Mouse (Mus musculus) kidney, adult 2 months (tissue): ENCODE results near the gene Large2. TPM values are rescaled to one million over a fixed set of nuclear protein-coding genes. Genes with fewer than 3 reads are reported as not detected.

Experiments
- DNase-seq: peaks from one replicate; pipeline ENCODE4 v3.0.0; 2021
- H3K27ac ChIP-seq: fragments of 200-500 bp; 2 replicates; pipeline ENCODE4 v1.5.1; 2012; ENCODE audit warnings: low read depth, low read length, control low read depth, inconsistent platforms; ENCODE audit not compliant: insufficient read depth
- H3K27me3 ChIP-seq: fragments of 200-500 bp; replicated peaks from 2 replicates; pipeline ENCODE4 v1.6.1; 2012; ENCODE audit warnings: mild to moderate bottlenecking, moderate library complexity, low read length, inconsistent platforms; ENCODE audit not compliant: control insufficient read depth, insufficient read depth
- H3K36me3 ChIP-seq: fragments of 200-500 bp; 2 replicates; pipeline ENCODE4 v1.6.1; 2012; ENCODE audit warnings: mild to moderate bottlenecking, moderate library complexity, low read length, inconsistent platforms; ENCODE audit not compliant: control insufficient read depth, insufficient read depth
- H3K4me1 ChIP-seq: fragments of 200-500 bp; 2 replicates; pipeline ENCODE4 v1.6.1; 2011; ENCODE audit warnings: low read length; ENCODE audit not compliant: control insufficient read depth, insufficient read depth
- H3K4me3 ChIP-seq: fragments of 200-500 bp; 2 replicates; pipeline ENCODE4 v1.5.1; 2011; ENCODE audit warnings: mild to moderate bottlenecking, low read depth, low read length, control low read depth; ENCODE audit not compliant: insufficient read depth
- CTCF ChIP-seq: fragments of 200-500 bp; conservative IDR thresholded peaks from 2 replicates; pipeline ENCODE4 v1.5.1; 2011; ENCODE audit warnings: low read depth, mild to moderate bottlenecking, control low read depth, low read length, moderate library complexity, mixed read lengths; ENCODE audit not compliant: insufficient read depth, insufficient read length
- POLR2A ChIP-seq: fragments of 200-500 bp; IDR thresholded peaks from one replicate; pipeline ENCODE4 v1.6.1; 2011; ENCODE audit warnings: low read depth, low read length, control low read depth
- WGBS: fragments of 180-500 bp; shearing (Covaris S2); methylation state at CpG from one replicate; pipeline ENCODE4 v1.1.7; 2018; 5-methylcytosine and 5-hydroxymethylcytosine counted together
- polyA plus RNA-seq: library from polyadenylated mRNA; depleted of rRNA; stranded (reverse); fragments of >200 nt; gene quantifications from 2 replicates; pipeline ENCODE4 v1.2.3, GENCODE M21; 2012

The Large2 gene
- polyA plus RNA-seq, 1 experiment: 54.1 TPM

DNA sequence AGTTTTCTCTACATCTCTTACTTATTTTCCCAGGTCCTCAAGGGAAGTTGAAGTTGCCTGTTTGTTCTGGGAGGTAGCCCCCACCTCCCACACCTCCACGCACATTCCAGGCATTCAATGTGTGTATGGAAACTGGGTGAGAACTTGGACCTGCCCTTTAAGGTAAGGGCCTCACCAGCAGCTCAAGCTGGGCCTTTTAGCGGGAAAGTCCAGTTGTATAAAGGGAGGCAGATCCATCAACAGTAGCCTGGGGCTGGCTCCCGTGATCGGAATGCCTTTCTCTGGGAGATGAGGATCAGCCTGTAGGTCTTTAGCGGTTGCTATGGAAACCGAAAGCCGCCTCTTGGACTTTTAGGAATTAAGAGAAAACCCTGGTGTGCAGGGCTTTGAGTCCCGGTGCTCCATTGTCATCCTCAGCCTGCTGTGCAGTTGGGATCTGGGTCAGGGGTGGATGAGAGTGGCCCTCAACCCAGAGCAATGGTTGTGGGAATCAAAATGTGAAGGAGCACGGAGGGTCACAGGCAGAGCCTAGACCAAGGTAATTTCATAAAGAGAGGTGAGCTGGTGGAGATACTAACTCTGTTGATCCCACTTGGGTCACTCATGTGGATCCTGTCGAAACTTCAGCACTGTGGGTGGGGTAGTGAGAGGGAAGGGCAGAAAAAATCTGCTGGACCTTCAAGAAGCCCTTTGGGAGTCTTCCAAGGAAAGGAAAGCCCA is 2.5 kb downstream of the Large2 start:
- Histone ChIP-seq H3K4me1 (peaks cover 36% of the 10 kb centered on the region), H3K4me3 (no peak overlapping the region), H3K27me3 (no peaks in the 10 kb centered on the region), H3K27ac (peak overlapping the region; percentile 99), H3K36me3 (no peaks in the 10 kb centered on the region)
- DNase-seq: no peak
- WGBS: 23% methylated on average over 10 of the region's 10 CpGs
- TF ChIP-seq POLR2A: no peak
- no peak for TF ChIP-seq CTCF

DNA sequence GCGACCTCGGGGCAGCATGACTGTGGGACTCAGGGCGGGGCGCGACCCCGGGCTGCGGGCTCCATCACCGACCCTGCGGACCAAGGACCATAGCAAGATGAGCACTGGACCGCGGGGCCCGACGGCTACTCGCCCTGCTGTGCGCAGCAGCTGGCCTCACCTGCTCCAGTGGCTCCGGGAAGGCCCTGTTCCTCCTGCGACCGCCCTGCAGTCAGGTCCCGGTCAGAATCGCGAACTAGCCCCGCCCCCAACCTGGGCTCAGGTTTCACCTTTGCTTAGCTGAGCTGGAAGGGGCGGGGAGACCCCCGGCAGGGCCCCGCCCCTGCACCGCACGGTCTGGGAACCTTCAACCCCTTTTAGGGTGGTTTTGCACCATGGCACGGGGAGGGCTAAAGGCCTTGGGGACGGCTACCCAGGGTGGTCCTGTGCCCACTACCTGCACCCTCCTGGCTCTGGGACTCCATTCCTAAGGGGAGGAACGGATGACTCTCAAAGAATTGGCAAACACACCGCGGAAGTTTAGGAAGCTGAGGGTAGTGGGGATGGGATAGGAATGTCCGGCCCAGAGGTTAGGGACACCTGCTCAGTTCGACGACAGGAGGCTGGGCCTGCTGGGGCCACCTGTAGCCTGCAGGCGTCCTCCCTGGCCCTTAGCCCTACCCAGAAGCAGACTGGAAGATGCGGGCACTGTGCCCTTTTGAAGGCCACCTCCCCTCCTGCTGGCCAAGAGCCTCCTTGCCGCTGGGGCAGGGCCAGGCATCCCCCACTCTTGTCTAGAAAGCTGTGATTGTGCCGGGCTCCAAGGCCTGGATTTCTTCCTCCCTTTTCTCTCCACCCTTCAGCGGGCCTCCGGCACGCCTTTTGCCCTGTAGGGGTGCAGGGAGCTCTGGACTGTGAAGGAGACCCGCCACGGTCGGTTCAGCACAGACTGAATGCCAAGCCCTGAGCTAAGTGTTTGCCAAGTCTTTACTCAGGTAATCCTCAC is 3.6 kb downstream of the Large2 start:
- H3K27me3 ChIP-seq: no peaks in the 10 kb centered on the region
- peak; percentile 97 for DNase-seq
- peak overlapping the region; percentile 57 for H3K4me3 ChIP-seq
- H3K27ac ChIP-seq: peak overlapping the region; percentile 99
- peaks cover 33% of the 10 kb centered on the region for H3K4me1 ChIP-seq
- no peaks in the 10 kb centered on the region for H3K36me3 ChIP-seq
- TF ChIP-seq CTCF (no peak), POLR2A (peak; percentile 54)
- 3% methylated on average over 45 of the region's 45 CpGs for WGBS

DNA sequence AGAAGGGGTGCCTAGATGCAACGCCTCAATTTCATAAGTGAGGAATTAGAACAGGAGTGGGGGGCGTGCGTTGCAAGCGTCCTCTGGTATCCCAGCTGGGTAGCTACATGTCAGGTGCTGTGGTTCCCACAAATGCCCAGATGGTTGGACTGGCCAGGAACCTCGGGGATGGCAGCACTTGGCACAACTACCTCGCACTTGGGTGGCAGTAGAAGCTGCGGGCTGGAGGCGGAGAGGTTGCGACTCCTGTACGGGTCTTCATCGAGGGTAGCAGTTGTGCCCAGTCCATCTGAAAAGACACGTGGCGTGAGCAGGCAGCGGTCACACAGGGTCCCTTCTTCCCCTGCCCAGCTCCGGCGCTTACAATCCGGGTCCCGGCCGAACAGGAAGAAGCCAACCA is 4.3 kb downstream of the Large2 start:
- peak overlapping the region; percentile 99 for H3K27ac ChIP-seq
- TF ChIP-seq POLR2A: no peak
- no peak for TF ChIP-seq CTCF
- WGBS: 10% methylated on average over 19 of the region's 19 CpGs

DNA sequence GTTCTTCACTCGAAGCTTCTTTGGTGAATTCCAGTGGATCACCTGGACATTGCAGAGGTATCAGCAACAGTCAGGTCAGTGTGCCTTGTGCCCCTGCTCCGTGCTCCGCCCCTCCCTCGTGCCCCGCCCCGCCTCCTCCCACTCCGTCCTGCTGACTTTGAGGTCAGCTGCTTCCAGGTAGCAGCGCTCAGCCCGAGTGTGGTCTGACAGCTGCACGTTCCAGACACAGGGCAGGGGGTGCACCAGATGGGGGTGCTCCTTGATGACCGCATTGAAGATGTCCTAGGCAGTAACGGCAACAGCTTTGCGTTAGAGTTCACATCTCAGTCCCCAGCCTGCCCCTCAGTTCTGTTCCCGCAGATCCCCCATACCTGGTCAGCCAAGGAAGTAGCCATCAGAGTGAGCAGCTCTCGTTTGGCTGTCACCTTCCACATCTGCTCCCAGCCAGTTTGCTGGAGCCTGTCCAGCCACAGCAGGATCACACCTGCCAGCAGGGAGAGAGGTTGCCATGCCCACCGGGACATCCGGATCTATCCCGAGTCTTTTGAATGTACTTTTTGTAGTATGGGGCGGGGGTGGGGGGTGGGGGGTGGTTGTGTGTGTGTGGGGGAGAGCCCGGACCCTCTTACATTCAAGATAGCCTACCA is 7.2 kb downstream of the Large2 start:
- Histone ChIP-seq H3K36me3 (no peaks in the 10 kb centered on the region), H3K4me1 (peaks cover 17% of the 10 kb centered on the region), H3K4me3 (no peak overlapping the region), H3K27me3 (no peaks in the 10 kb centered on the region), H3K27ac (0 out of 2 replicates have a peak overlapping the region, but pooled peaks have one; percentile 33)
- WGBS: 27% methylated on average over 20 of the region's 20 CpGs
- DNase-seq: peak; percentile 59
- no peak for TF ChIP-seq CTCF
- TF ChIP-seq POLR2A: no peak

More for the DNA sequence above, 4.3 kb downstream of the Large2 start:
- no peaks in the 10 kb centered on the region for H3K36me3 ChIP-seq
- peaks cover 29% of the 10 kb centered on the region for H3K4me1 ChIP-seq
- DNase-seq: no peak
- H3K4me3 ChIP-seq: peak overlapping the region; percentile 57
- H3K27me3 ChIP-seq: no peaks in the 10 kb centered on the region

DNA sequence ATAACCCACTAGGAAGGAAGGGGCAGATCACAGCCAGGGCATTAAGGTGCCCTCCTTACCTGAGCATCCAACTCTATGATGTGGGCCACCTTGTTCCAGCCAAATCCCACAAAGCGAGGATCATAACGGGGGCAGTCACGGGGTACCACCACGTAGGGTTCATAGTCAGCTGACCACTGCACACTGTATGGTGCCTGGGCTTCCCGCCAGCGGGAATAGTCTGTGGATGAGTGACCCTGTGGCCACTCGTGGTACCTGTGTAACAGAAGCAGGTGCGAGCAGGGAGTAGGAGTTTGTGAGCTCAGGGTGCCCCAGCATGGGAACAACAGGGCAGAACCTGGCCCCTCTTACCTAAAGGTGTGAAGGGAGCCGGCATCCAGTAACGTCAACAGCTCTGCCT is 9.1 kb downstream of the Large2 start:
- no peak for DNase-seq
- Histone ChIP-seq H3K4me1 (0 out of 2 replicates have a peak, but pooled peaks cover 3% of the 10 kb centered on the region), H3K36me3 (no peaks in the 10 kb centered on the region), H3K27me3 (no peaks in the 10 kb centered on the region), H3K4me3 (no peak overlapping the region), H3K27ac (no peak overlapping the region)
- TF ChIP-seq CTCF: no peak
- TF ChIP-seq POLR2A: no peak
- WGBS: 79% methylated on average over 10 of the region's 10 CpGs

DNA sequence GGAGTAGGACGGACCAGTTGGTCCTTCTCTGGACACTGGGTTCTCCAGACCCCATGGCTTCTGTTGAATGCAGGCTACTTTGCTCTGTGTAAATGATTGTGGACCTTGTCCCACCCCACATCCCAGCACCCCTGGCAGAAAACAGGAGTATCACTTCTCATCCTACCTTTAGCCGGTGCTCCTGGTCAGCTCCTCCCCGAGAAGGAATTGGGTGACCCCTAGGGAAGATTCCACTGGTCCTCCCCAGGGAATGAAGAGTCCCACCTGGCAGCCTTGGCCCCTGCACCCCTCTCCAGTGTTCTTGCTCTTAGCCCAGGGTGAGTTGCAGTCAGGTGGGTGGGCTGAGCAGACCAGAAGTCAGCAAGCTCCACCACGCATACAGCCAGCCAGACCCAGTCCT is 10.6 kb downstream of the Large2 start:
- 78% methylated on average over 4 of the region's 4 CpGs for WGBS
- H3K4me1 ChIP-seq: peaks cover 7% of the 10 kb centered on the region; the same call in 1 of the 2 replicates
- no peak for TF ChIP-seq POLR2A
- no peak for TF ChIP-seq CTCF
- no peaks in the 10 kb centered on the region for H3K27me3 ChIP-seq
- no peak overlapping the region for H3K4me3 ChIP-seq
- no peak overlapping the region for H3K27ac ChIP-seq
- no peaks in the 10 kb centered on the region for H3K36me3 ChIP-seq
- no peak for DNase-seq
